Mouse (Mus musculus) urinary bladder, postnatal 4 days (tissue): ENCODE data around the gene Wbp4.
"Not testable (repeated sequence)": the region's sequence is repeated elsewhere in the genome, so short reads cannot be mapped to it uniquely, and the experiment has no call there.

Experiments
- DNase-seq, 2 experiments: peaks; one replicate each; pipeline ENCODE4 v3.0.0; 2021 to 2022; ENCODE audit warnings: low spot score in 2 of 2

Wbp4 gene

GRCm38 (mm10) chr14:79452591-79452934, 28.8 kb downstream of the Wbp4 start:
- DNase-seq: not testable (repeated sequence)

GRCm38 (mm10) chr14:79451681-79452590, 29.4 kb downstream of the Wbp4 start, which contains the start of gene Kbtbd6:
Gene Kbtbd6 (plus strand): TSS chr14:79451835.
- DNase-seq: peak; percentile 66 to 71

DNA sequence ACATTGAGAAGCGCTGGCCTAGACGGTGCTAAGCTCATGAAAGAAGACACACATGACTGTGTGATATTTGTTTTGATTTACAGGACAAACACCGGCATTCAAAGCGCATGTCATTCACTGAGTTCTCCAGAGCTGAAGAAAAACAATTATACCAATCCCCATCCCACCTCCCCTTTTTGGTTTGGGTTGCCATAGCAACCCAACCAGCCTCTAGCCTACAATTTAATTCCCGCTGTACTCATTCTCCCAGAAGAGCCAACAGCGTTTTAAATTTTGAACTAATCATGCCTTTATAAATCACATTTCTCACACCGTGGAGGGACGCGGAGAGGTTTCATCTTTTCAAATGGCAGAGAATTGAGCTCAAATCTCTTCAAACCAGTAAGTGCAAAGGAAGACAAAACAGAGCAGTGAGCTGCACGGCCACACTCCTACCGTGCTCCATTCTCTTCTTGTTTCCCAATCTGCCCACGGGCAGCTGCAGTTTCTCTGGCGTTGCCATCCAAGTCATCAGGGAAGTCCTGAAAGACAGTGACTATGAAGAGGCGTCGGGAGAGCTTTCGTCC, 36.2 kb downstream of the Wbp4 start:
- DNase-seq: no peak

GRCm38 (mm10) chr14:79444601-79445000, 36.7 kb downstream of the Wbp4 start:
- no peak for DNase-seq

GRCm38 (mm10) chr14:79441441-79441840, 39.9 kb downstream of the Wbp4 start:
- DNase-seq: no peak

DNA sequence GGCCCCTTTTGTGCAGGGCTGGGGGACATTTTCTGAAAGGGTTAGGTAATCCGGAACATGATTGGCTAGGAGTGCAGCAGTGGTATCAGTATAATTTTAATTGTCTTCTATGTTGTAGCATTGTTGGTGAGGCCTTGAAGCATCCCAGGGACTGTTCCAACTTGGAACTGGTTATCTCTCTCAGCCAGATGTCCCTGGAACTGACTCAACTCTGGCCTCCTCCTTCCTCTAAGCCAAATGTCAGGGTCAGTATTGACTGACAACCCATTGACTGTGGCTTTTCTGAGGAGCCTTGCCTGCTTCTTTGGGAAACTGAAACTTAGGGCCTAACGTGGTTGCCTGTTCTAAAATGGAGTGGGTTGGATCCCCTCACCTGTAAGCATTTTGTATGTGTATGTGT, 40.7 kb downstream of the Wbp4 start:
- no peak for DNase-seq

DNA sequence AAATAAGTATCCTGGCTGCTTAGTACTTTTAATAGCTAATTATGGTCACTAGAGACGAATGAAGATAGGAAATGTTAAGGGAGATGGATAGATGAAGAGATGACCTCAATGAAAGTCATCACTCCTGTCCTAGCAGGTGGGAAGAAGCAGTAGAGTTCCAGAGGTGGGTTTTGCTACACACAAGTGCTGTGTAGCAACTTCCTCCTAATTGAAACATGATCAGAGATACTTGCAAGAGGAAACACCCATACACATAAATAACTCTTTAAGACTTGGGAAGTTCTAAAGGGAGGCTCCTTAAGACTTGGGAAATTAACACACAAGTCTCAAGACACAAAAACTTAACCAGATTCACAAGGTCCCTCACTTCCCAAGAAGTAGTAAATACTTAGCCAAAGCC, 47.3 kb downstream of the Wbp4 start:
- DNase-seq: no peak

DNA sequence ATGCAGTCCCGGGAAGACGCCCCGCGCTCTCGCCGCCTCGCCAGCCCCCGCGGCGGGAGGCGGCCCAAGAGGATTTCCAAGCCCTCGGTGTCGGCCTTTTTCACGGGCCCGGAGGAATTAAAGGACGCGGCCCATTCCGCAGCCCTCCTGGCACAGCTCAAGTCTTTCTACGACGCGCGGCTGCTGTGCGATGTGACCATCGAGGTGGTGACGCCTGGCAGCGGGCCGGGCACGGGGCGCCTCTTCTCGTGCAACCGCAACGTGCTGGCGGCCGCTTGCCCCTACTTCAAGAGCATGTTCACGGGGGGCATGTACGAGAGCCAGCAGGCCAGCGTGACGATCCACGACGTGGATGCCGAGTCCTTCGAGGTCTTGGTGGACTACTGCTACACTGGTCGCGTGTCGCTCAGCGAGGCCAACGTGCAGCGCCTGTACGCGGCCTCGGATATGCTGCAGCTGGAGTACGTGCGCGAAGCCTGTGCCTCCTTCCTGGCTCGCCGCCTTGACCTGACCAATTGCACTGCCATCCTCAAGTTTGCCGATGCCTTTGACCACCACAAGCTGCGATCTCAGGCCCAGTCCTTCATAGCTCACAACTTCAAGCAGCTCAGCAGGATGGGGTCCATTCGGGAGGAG, 54.5 kb downstream of the Wbp4 start:
- DNase-seq: not testable (repeated sequence)

GRCm38 (mm10) chr14:79425979-79426729, 55.2 kb downstream of the Wbp4 start, which contains the start of gene Kbtbd7:
Gene Kbtbd7 (plus strand): TSS chr14:79426511.
- DNase-seq: peak; percentile 92 to 94

DNA sequence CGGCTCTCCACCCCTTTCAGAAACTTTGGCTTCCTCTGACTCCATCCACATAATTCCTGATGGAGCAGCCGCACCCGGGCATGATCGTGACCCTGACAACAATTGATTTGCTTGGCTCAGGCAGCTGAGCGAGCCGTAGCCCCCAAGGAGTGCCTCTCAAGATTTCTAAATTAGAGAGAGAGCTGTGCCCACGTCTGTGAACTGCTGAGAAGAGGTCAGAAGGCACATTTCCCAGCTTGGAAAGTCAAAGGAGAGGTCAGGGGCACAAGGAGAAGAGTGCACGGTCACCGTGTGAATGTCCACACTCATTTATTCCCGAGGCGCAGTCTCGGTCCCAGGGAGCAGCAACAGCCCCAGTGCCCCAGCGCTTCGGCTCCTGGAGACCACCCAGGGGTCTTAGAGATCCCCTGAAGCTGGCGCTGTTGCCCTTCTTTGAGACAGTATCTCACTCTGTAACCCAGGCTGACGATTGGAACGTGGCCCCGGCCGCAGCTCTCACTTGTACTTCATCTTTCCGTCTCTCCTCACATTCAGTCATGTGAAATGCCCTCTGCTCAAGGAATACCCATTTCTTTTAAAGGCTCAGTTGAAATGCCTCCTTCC, 61.1 kb downstream of the Wbp4 start:
- no peak for DNase-seq

DNA sequence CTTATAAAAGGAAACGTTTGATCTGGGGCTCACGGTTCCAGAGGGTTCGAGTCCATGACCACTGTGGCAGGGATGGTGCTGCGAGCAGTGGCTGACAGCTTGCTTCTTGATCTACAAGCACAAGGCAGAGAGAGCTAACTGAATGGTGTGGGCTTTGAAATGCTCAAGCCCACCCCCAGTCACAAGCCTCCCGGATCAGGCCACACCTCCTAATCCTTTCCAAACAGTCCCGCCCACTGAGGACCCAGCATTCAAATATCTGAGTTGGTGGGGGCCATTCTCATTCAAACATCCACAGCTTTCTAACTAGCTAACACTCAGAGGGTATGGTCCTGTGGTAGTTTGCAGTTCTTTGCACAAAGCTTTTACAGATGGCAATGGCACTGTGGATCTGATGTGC, 68.2 kb downstream of the Wbp4 start:
- no peak for DNase-seq

- no peak for DNase-seq
These were observed 70.7 kb downstream of the Wbp4 start for GRCm38 (mm10) chr14:79410662-79411061.
